Mouse (Mus musculus) layer of hippocampus, postnatal 36 days (tissue): ENCODE measurements around the gene 2010111I01Rik. TPM values are rescaled to one million over a fixed set of nuclear protein-coding genes. Genes with fewer than 3 reads are reported as not detected.

Experiments
- DNase-seq, 2 experiments: peaks; one replicate each; pipeline ENCODE4 v3.0.0; 2022
- microRNA-seq, 2 experiments: library from miRNA; unstranded; fragments of <30 nt; microRNA quantifications; one replicate each; pipeline ENCODE4 v1.2.0; 2021
- total RNA-seq, 2 experiments: library from RNA; stranded (reverse); gene quantifications; 2 replicates each; pipeline ENCODE4 v1.2.3; 2021

2010111I01Rik gene
- total RNA-seq, 2 experiments from 2014 or later = 76.8 to 92.7 TPM

DNA sequence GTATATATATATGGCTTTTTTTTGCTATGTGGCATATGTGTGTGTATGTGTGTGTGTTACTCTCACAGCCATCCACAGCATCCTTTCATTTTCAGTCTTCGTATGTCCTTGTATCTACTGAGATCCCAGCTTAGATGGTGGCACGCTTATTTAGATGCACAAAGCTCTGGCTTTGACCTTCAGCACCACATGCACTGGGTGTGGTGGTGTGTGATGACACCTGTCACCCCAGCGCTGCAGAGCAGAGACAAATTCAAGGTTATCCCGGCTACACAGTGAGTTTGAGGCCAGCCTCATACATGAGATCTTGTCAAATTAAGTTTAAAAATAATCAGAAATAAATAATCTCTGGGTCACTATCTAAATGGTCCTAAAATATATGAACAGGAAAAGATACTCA is 391.4 kb downstream of the 2010111I01Rik start:
- no peak for DNase-seq

DNA sequence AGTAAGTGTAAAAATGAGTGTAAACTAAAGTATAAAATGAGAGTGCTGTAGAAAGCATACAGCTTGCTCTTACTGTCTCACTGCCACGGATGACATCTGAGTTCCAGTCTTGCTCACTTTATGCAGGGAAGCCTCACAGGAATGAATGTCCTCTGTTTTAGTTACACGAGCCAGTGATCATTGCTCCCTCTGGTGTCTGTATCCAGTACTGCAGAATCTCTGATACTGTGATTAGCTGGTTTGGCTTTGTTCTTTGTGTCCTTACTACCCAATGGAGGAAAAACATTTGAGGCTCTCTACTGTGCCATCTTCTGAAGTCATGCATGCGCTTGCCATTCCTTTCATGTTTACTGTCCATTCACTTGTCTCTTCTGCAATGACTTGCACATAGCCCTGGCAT is 391.9 kb downstream of the 2010111I01Rik start:
- DNase-seq = peak; percentile 17 to 68

DNA sequence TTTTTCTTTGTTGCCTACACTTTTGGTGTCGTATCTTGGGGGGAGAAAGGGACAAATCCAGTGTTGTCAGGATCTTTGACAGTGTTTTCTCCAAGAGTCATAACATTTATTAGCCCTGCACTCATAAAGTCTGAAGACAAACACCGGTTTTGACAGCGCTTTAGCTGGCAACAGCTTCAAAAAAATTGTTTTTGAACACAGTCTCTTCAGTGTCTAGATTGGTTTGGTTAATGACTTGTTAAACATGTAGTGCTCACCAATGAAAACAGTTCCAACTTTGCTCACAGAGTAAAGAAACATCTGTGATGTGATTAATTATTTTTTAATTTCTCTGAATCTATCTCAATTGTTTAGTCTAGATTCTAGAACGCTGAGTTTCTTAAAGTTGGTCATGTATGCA is 394.7 kb downstream of the 2010111I01Rik start:
- no peak for DNase-seq

DNA sequence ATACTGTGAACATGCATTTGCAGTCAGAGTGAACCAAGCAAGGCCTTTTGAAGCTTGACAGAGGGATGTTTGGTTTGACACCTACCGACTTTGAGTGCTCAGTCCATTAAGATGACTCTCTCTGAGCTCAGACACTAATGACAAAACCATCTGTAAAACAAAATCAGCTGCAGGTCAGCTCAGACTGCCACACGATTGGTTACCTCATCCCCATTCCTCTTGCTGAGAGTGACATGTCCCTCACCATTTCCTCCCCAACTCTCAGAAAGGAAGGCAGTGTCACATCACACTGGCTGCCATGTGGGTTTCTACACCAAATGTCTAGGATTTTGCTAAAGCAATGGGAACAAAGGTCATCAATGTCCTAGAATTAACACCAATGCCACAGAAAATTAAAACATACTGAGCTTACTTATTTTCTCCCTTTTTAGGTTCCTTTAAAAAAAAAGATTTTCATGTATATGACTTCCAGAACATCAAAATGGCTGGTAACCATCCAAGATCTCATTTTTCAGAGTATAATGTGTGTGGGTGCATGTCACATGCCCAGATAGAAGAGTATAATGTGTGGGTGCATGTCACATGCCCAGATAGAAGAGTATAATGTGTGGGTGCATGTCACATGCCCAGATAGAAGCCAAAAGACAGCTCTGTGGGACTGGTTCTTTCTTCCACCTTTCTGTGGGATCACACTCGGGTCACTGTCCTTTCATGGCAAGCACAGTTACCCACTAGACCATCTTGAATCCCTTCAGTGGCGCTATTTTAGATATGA is 395.6 kb downstream of the 2010111I01Rik start:
- no peak for DNase-seq

DNA sequence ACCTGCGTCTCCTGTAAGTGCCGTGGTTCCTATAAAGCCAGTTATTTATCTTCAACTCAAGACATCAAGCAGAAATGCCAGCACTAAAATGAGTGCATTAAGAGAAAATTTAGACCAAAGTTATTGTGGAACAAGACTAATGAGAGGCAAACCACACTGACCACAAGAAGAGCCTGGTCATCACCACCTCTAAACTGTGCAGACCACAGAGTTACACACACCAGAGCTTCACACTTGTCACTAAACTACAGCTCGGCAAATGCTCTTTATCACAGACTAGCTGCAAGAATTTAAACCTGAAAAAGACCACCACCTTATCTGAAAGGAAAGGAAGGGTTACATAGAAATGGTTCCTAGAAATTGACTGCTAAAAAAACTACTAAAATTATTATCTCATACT is 397.1 kb downstream of the 2010111I01Rik start:
- DNase-seq = no peak

- DNase-seq = no peak
Measured at GRCm38 (mm10) chr13:63373460-63374166, 408.9 kb downstream of the 2010111I01Rik start.

Small RNA genes within 50 kb of the gene (microRNA-seq; reads per million reads assigned to microRNA genes)
- gene Mir23b (22,969 to 23,213 reads per million in 2 experiments), gene Mir24-1 (0 reads per million in 2 experiments), gene Mir27b (1,759 to 2,305 reads per million in 2 experiments), gene Mir3074-1 (0 reads per million in 2 experiments)

Other genes starting within 250 kb of the 2010111I01Rik start
- gene Platr25, start 204.2 kb upstream of the 2010111I01Rik start, total RNA-seq = 10 to 100 TPM; 10.7 to 11.5 TPM
- 1 to 10 TPM; 6.5 to 8.8 TPM for gene Gm5141, start 179.1 kb upstream of the 2010111I01Rik start, total RNA-seq
- not detected for gene Fbp2, start 106.5 kb upstream of the 2010111I01Rik start, total RNA-seq
- gene Fbp1, start 76.6 kb upstream of the 2010111I01Rik start, total RNA-seq = under 1 TPM in 1 of 2 experiments, not detected in 1; 0.40 TPM